Mouse (Mus musculus): ENCODE measurements around the gene Shc2. TPM values are rescaled to one million over a fixed set of nuclear protein-coding genes. Genes with fewer than 3 reads are reported as not detected.
A peak's percentile ranks its signal among the peaks of the same experiment; 100 is the strongest.

Shc2 gene
- polyA plus RNA-seq, 1 experiment from 2014 or later = 0.08 TPM

DNA sequence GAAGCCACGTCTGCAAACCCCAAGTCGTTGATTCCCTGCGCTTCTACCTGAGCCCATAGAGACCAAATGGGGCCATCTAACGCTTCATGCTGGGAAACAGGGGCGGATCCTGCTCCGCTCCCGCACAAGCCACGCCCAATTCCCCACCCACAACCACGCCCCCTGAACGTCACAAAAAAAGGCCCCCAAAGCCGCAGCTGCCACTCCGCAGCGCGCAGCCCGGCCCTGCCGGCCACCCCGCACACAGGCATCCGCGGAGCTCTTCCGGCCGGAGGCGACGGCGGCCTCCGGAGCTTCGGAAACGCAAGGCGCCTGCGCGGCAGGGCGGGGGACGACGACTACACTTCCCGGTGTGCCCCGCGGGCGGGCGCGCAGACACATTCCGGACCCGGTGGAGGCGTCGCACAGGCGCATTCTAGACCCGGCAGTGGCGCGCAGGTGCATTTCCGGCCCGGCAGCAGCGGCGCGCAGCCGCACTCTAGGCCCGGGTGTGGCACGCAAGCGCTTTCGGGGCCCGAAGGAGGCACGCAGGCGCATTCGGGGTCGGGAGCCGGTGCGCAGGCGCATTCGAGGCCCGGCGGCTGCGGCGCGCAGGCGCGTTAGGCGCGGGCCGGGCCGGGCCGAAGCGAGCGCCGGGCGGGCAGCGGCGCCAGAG, 44.0 kb upstream of the Shc2 start, which contains the start of gene Cdc34:
Cdc34 (plus strand) TSS at position 605 of the 655 bp plus-strand sequence.
- under 1% methylated on average over 79 of the region's 84 CpGs for WGBS (ENCODE audit: insufficient replicate concordance)
- no peaks in the 10 kb centered on the region; the same call in 1 of the 2 replicates for H3K27me3 ChIP-seq (ENCODE audit: control insufficient read depth, insufficient read depth, low read depth, low read length)
- peaks cover 33% of the 10 kb centered on the region for H3K4me1 ChIP-seq (ENCODE audit: control insufficient read depth, low read depth, low read length)

DNA sequence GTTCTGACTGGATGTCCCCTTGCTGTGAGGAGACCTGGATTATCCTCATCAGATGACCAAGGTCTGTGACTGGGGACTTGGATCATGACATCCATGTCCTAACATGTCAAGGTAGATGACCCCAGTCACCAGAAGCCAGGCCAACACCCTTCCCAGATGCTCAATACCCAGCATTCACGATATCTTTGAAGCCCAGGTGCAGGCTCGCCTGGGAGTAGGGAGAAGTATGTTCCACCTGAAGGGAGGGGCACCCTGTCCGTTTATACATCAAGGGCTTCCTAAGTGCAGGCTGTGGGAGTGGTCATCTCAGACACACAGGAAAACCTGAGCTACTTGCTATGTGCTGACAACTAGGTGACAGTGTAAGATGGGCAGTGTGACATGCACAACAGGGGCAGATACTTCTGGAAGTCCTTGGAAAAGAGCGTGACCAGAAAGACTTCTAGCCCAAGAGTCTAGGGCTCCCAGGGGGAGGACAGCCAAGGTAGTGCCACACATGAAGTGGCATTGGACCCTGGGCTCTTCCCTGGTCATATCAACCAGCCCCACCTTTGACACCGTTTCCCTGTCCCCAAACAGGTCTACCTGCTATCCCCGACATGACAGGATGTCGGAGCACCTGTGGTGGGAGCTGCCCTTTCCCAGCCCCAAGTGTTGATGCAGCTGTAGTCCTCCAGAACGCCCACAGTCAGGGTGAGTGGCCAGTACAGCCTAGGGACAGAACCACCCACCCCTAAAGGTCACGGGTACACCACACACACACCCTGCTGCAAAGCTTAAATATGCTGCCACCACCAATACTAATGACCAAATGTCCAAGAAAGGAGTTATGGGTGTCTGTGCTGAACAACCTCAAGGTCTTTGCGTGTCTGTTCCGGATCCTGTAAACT, 43.1 kb upstream of the Shc2 start:
- no peaks in the 10 kb centered on the region for H3K9me3 ChIP-seq (replicated peaks; ENCODE audit: control insufficient read depth, low read length)
- peaks cover 33% of the 10 kb centered on the region for H3K4me1 ChIP-seq (ENCODE audit: control insufficient read depth, low read depth, low read length)
- 27% methylated on average over 11 of the region's 11 CpGs for WGBS (ENCODE audit: insufficient replicate concordance)
- peak overlapping the region; percentile 72 for H3K4me3 ChIP-seq (ENCODE audit: low read depth, low read length)
- peak overlapping the region; percentile 99 for H3K4me2 ChIP-seq (ENCODE audit: low read depth, low read length)
- H3K36me3 ChIP-seq (ENCODE audit: control insufficient read depth, insufficient read depth) = peaks cover 14% of the 10 kb centered on the region
- peak overlapping the region; percentile 100 for H3K27ac ChIP-seq (ENCODE audit: low read length)
- H3K9ac ChIP-seq (ENCODE audit: low read depth, low read length) = peak overlapping the region; percentile 77
- H3K27me3 ChIP-seq (ENCODE audit: control insufficient read depth, insufficient read depth, low read depth, low read length) = no peaks in the 10 kb centered on the region; the same call in 1 of the 2 replicates
- ATAC-seq (ENCODE audit: low read depth) = no peak

More for the DNA sequence above, 44.0 kb upstream of the Shc2 start, which contains the start of gene Cdc34:
- peak; percentile 92 for ATAC-seq (ENCODE audit: low read depth)
- Histone ChIP-seq H3K4me3 (ENCODE audit: low read depth, low read length) (peak within 1 kb of the TSS; percentile 72), H3K27ac (ENCODE audit: low read length) (peak within 1 kb of the TSS; percentile 100), H3K9me3 (replicated peaks; ENCODE audit: control insufficient read depth, low read length) (no peaks in the 10 kb centered on the region), H3K4me2 (ENCODE audit: low read depth, low read length) (peak within 1 kb of the TSS; percentile 99), H3K36me3 (ENCODE audit: control insufficient read depth, insufficient read depth) (peaks cover 22% of the 10 kb centered on the region), H3K9ac (ENCODE audit: low read depth, low read length) (peak within 1 kb of the TSS; percentile 86)

GRCm38 (mm10) chr10:79675346-79676035, 37.8 kb upstream of the Shc2 start:
- H3K36me3 ChIP-seq (ENCODE audit: control insufficient read depth, insufficient read depth) = no peaks in the 10 kb centered on the region
- ATAC-seq (ENCODE audit: low read depth) = no peak
- H3K4me3 ChIP-seq (ENCODE audit: low read depth, low read length) = no peak overlapping the region
- WGBS (ENCODE audit: insufficient replicate concordance) = 74% methylated on average over 44 of the region's 44 CpGs
- no peaks in the 10 kb centered on the region for H3K9me3 ChIP-seq (replicated peaks; ENCODE audit: control insufficient read depth, low read length)
- no peak overlapping the region for H3K27ac ChIP-seq (ENCODE audit: low read length)
- H3K27me3 ChIP-seq (ENCODE audit: control insufficient read depth, insufficient read depth, low read depth, low read length) = no peaks in the 10 kb centered on the region; the same call in 1 of the 2 replicates
- H3K4me2 ChIP-seq (ENCODE audit: low read depth, low read length) = no peak overlapping the region
- no peak overlapping the region for H3K9ac ChIP-seq (ENCODE audit: low read depth, low read length)
- peaks cover 8% of the 10 kb centered on the region for H3K4me1 ChIP-seq (ENCODE audit: control insufficient read depth, low read depth, low read length)

DNA sequence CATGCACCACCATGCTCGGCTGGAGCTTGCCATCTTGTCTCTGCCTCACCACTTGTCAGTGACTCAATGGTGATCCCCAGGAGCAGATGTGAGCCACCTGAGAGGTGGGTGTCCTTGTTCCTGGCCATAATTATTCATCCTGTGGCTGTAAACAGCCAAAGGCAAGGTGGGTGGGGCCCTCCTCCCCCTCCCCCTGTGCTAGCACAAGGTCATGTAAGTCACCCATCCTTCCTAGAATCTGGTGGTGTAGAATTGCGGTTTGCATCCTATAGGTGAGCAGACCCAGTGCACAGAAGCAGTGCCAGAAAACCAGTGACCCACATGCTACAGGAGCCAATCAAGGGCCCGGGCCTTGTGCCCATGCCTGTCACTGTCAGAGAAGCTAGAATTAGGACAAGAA, 35.3 kb upstream of the Shc2 start:
- WGBS (ENCODE audit: insufficient replicate concordance) = 54% methylated on average over 3 of the region's 3 CpGs
- Histone ChIP-seq H3K4me2 (ENCODE audit: low read depth, low read length) (no peak overlapping the region), H3K9me3 (replicated peaks; ENCODE audit: control insufficient read depth, low read length) (no peaks in the 10 kb centered on the region), H3K9ac (ENCODE audit: low read depth, low read length) (no peak overlapping the region), H3K4me3 (ENCODE audit: low read depth, low read length) (no peak overlapping the region), H3K36me3 (ENCODE audit: control insufficient read depth, insufficient read depth) (no peaks in the 10 kb centered on the region), H3K27me3 (ENCODE audit: control insufficient read depth, insufficient read depth, low read depth, low read length) (no peaks in the 10 kb centered on the region), H3K27ac (ENCODE audit: low read length) (no peak overlapping the region), H3K4me1 (ENCODE audit: control insufficient read depth, low read depth, low read length) (peaks cover 12% of the 10 kb centered on the region)
- no peak for ATAC-seq (ENCODE audit: low read depth)

GRCm38 (mm10) chr10:79672088-79672455, 34.4 kb upstream of the Shc2 start:
- Histone ChIP-seq H3K4me2 (ENCODE audit: low read depth, low read length) (no peak overlapping the region), H3K4me3 (ENCODE audit: low read depth, low read length) (no peak overlapping the region), H3K27ac (ENCODE audit: low read length) (no peak overlapping the region), H3K9ac (ENCODE audit: low read depth, low read length) (no peak overlapping the region), H3K27me3 (ENCODE audit: control insufficient read depth, insufficient read depth, low read depth, low read length) (no peaks in the 10 kb centered on the region), H3K9me3 (replicated peaks; ENCODE audit: control insufficient read depth, low read length) (no peaks in the 10 kb centered on the region), H3K4me1 (ENCODE audit: control insufficient read depth, low read depth, low read length) (peaks cover 12% of the 10 kb centered on the region), H3K36me3 (ENCODE audit: control insufficient read depth, insufficient read depth) (no peaks in the 10 kb centered on the region)
- WGBS (ENCODE audit: insufficient replicate concordance) = 61% methylated on average over 3 of the region's 3 CpGs
- ATAC-seq (ENCODE audit: low read depth) = no peak

DNA sequence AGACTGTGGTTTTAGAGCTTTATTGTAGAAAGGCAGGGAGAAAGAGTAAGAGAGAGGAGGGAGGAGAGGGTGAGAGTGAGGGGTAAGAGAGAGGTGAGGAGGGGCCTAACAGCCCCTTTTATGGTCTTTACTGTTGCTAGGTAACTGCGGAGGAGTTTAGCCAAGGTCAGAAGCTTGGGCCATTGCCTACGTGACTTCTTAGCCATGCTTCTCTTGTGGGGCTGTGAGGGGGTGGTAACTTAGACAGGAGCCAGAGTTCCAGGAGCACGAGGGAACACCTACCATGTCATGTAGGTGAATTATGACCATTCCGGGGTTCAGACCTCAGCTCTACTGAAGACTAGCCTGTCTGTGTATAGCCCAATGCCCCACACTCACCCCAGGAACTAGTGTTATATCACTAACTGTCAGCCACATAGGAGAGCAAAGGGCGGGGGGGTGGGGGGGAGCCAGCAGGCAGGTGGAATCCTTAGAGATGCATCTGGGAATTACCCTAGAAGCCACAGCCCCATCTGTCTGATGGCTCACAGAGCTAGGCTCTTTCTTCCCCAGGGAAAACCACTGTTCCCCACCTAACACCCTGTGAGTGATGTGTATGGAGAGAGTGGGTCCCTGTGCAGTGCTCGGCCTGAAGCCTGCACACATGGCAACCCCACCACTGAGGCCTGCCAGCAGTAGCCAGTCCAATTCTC, 33.8 kb upstream of the Shc2 start:
- H3K27ac ChIP-seq (ENCODE audit: low read length) = no peak overlapping the region
- no peak overlapping the region for H3K9ac ChIP-seq (ENCODE audit: low read depth, low read length)
- no peaks in the 10 kb centered on the region for H3K9me3 ChIP-seq (replicated peaks; ENCODE audit: control insufficient read depth, low read length)
- no peak overlapping the region for H3K4me3 ChIP-seq (ENCODE audit: low read depth, low read length)
- H3K4me1 ChIP-seq (ENCODE audit: control insufficient read depth, low read depth, low read length) = peaks cover 12% of the 10 kb centered on the region
- no peak overlapping the region for H3K4me2 ChIP-seq (ENCODE audit: low read depth, low read length)
- H3K27me3 ChIP-seq (ENCODE audit: control insufficient read depth, insufficient read depth, low read depth, low read length) = no peaks in the 10 kb centered on the region
- no peak for ATAC-seq (ENCODE audit: low read depth)
- H3K36me3 ChIP-seq (ENCODE audit: control insufficient read depth, insufficient read depth) = no peaks in the 10 kb centered on the region
- WGBS (ENCODE audit: insufficient replicate concordance) = 68% methylated on average over 6 of the region's 6 CpGs

DNA sequence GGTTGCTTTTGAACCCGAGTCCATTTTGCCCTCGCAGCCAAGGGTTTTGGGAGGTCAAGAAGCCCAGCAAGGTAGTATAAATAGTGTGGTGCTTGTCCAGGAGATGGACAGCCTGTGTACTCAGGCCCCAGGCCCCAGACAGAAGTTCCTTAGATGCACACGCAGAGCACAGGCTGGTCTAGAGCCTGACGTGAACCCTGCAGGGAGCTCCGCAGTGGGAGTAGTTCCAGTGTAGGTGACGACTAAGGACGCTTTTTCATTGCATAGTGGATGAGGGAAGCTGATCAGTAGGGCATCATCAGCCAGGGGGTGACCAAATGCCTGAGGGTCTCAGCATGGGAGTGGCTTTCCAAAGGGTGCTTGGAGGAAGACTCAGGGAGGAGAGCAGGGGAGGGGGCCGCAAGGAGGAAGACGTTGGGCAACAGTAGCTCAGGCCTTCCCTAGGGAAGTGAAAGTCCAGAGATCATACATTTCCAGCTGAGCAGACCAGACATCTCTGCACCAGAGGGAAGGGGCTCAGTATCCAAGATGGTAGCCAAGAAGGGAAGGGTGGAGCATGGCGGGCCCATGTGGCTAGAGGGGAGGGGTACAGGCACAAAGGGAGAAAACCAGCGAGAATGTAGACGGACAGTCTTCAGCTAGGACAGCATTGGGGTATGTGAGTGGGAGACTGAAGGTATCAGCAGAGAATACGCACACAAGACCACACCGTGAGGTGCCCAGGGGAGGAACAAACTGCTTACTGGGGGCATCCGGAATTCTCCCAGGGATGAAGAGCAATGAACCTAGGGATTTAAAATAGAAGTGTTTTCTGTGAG, 32.6 kb upstream of the Shc2 start:
- H3K9ac ChIP-seq (ENCODE audit: low read depth, low read length) = peak overlapping the region; percentile 91
- no peaks in the 10 kb centered on the region for H3K9me3 ChIP-seq (replicated peaks; ENCODE audit: control insufficient read depth, low read length)

GRCm38 (mm10) chr10:79669576-79670057, 31.9 kb upstream of the Shc2 start:
- Histone ChIP-seq H3K4me3 (ENCODE audit: low read depth, low read length) (peak overlapping the region; percentile 100), H3K4me2 (ENCODE audit: low read depth, low read length) (peak overlapping the region; percentile 88), H3K9me3 (replicated peaks; ENCODE audit: control insufficient read depth, low read length) (no peaks in the 10 kb centered on the region), H3K9ac (ENCODE audit: low read depth, low read length) (peak overlapping the region; percentile 91), H3K4me1 (ENCODE audit: control insufficient read depth, low read depth, low read length) (peaks cover 12% of the 10 kb centered on the region), H3K27ac (ENCODE audit: low read length) (peak overlapping the region; percentile 88), H3K36me3 (ENCODE audit: control insufficient read depth, insufficient read depth) (no peaks in the 10 kb centered on the region), H3K27me3 (ENCODE audit: control insufficient read depth, insufficient read depth, low read depth, low read length) (no peaks in the 10 kb centered on the region)
- WGBS (ENCODE audit: insufficient replicate concordance) = 0% methylated on average over 47 of the region's 47 CpGs
- ATAC-seq (ENCODE audit: low read depth) = peak; percentile 61

More for the DNA sequence above, 32.6 kb upstream of the Shc2 start:
- H3K36me3 ChIP-seq (ENCODE audit: control insufficient read depth, insufficient read depth) = no peaks in the 10 kb centered on the region
- no peaks in the 10 kb centered on the region for H3K27me3 ChIP-seq (ENCODE audit: control insufficient read depth, insufficient read depth, low read depth, low read length)
- peaks cover 12% of the 10 kb centered on the region for H3K4me1 ChIP-seq (ENCODE audit: control insufficient read depth, low read depth, low read length)
- H3K4me3 ChIP-seq (ENCODE audit: low read depth, low read length) = peak overlapping the region; percentile 100
- 32% methylated on average over 15 of the region's 15 CpGs for WGBS (ENCODE audit: insufficient replicate concordance)
- peak overlapping the region; percentile 88 for H3K27ac ChIP-seq (ENCODE audit: low read length)
- ATAC-seq (ENCODE audit: low read depth) = no peak
- peak overlapping the region; percentile 88 for H3K4me2 ChIP-seq (ENCODE audit: low read depth, low read length)
